Mouse (Mus musculus) embryo, embryonic 11.5 days (tissue): ENCODE measurements around the gene Sept12.

ENCODE experiments used
- DNase-seq: peaks from one replicate; pipeline ENCODE4 v3.0.0-alpha.2; 2012; ENCODE audit warnings: low read depth, low spot score

Sept12 gene

DNA sequence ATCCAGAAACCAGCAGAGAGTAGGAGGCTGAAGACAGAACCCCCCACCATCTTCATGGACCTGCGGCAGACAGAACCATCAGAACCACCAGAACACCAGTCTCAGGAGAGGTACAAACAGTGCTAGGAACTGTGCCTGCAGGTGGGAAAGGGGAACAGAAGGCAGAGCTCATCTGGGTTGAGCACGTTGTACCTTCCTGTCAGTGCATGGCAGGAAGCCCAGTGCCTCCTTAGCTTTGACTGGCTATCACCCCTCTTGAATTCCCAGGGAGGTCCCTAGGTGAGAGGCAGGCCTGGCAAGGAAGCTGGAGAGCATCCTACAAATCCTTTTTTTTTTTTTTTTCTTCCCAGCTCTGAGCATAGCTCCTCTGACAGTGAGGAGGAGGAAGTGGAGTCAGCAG, 21.5 kb downstream of the Sept12 start:
- DNase-seq: no peak

DNA sequence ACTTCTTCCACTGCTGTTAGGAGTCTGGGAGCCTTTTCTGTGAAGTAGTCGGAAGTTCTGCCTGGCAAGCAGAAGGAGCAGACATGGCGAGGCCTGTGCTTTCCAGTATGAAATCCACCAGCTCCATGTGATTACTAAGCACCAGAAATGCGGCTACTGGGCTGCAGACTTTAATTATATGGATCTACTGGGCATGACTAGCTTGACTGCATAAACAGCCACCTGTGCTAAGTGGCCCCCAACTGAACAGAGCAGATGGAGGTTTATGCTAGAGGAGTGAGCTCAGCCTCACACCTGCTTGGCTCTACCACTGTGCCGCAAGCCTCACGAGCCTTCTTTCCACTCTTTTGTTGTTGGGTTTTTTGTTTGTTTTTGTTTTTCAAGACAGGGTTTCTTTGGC, 23.1 kb downstream of the Sept12 start:
- DNase-seq: no peak

DNA sequence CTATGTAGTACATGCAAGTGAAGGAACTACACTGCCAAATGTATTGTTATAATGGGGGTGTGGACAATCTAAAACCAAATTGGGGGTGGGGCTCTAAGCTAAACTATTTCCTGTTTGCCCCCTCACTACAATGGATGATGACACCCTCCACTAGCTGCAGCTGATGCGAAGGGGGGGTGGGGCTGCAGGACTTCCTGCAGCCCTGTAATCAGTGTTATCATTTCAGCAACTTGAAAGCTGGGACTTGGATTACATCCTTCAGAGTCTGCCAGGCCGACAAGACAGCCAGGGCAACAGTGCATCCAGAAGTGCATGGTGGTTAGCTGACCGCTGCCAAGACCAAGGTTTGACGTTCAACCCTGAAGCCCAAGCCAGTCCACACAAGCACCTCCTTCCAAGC, 26.0 kb downstream of the Sept12 start:
- no peak for DNase-seq

DNA sequence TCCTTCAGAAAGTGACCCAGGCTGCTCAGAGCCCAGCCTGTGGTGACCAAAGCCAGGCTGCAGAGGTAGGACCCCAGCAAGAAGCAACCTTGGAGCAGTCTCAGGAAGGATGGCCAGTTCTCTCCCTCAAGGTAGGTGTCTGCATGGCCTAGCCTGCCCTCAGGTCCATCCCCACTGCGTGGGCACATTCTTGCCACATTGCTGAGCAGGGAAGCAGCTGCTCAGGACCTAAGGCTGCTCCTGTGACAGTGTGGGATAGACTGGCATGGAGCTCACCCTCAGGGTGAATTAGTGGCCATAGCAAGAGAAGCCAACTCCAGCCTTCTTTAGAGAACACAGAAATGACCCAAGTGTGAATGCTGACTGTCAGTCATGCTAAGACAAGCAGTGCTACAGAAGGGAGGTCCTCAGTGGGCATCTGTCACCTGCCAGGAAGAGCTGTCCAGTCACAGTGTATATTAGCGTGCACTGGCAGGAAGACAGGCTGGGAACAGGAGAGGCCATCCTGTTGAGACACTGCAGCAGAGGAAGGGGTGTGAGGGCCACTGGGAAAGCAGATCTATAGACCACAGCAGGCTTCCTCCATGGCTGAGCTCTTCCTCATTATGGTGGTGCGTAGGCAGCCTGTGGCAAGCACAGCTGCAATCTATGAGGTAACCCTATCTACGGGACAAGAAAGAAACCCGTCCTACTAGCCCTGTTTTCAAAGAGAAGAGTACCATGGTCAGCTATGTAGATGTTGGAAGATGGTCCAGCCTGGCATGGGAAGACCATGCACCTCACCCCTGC, 28.4 kb downstream of the Sept12 start:
- DNase-seq: no peak

DNA sequence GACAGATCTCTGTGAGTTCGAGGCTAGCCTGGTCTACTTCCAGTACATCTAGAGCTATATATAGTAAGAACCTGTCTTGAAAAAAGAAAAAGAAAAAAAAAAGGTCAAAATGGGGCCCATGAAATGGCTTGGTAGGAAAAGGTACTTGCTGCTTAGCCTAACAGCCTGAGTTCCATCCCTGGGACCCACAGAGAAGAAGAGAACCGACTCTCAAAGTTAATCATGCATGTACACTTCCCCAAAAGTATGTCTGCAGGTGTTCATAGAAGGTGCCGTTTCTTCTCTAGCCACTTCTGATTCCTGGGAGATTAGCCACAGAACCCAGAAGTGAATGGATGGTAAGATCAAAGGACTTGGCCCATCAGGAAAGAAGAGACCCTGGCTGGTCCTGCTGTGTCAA, 29.2 kb downstream of the Sept12 start:
- DNase-seq: no peak

DNA sequence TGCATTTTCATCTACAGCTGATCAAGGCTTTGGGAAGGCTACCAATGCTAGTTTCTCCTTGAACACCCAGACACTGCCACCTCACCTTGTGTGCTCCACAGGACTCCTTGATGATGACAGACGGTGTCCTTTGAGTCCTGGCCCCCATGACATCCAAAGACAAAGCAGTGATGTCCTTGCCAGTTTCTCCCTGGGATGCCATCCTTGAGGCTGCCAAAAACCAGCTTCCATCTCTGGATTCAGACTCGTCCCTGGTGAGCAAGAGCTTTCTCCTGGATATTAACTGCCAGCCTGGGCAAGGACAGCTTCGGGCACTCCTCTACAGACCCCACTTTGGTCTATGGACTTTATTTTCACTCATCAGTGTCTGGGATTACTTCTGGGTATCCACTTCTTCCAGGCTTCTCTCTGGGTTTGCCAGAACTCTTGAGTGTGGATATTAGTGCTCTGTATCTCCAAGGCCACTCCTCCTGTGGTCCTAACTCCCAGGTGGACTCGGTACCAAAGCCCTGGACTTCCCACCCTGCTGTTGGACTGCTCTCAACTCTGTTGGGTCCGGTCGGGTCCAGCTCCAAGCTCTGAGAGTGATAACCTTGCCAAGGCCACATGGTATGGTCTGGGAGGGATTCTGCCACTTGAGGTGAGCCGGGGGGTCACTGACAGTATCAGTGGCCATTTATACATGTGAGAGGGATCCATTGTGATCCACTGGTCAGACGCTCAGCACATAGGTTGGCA, 32.1 kb downstream of the Sept12 start:
- no peak for DNase-seq

DNA sequence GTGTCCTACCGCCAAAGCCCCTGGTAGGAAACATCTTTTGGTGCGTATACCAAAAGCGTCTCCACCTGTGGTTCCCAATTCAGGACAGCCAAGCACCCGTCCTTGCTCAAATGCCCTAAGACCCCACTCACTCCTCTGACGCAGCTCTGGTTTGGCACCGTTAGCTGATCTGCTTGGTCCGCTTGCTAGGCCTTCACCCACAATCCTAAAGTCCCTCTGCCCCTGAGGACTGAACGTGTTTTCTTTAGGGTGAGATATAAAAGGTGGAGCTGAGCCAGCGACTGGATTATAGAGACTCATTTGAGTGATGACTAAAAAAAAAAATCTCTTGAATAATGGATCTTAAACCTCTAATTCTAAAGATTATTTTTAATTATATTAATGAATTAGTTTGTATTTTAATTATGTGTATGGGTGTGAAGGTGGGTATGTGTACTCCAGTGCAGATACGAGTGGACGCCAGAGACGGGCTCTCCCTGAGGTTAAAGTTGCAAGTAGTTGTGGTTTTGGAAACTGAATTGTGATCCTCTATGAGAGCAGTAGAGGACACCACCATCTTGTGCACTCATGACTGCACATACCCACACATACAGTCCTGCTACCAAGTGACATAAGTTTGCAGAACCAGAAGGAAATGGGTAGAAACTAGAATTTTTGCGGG, 32.8 kb downstream of the Sept12 start:
- peak; percentile 5 for DNase-seq

DNA sequence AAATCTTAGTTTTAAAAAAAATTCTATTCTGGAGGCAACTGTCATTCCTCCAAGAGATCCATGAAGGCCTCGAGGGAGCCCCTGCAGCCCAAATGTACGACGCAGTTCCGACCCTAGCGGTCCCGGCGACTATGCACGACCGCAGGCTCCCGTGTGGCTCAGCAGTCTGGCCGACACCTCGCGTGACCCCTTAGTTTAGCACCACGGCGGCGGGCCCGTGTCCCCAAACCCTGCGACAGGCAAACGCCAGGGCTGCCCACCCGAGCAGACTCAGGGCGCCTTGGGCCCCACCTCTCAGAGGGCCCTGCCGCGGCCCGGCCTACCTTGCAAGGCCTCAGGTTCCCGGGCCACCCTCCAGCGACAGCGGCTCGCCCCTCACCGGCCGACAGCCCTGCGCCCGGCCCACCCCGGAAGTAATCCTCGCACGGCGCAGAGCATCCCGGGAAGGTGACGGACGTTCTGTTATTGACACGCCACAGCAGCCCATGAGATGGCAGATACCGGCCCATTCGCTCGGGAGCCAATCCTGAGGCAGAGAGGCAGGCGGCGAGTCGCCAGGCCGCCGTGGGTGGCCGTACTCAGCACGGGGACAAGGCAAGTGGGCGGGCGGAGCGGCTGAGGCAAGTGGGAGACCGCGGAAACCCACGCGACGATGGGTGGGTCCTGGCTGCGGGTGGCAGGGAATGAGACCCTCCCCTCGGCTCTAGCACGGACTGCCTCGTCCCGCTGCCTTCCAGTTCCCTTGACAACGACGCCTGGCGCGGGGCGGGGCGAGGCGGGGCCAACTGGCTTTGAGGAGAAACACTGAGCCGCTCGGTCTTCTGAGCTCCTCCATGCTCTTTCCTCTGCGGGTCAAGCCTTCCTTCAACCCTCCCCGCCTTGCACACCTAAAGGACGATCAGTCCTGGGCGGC, 33.6 kb downstream of the Sept12 start, which contains the start of gene Anks3:
Anks3 (minus strand) TSS at position 409 of the 913 bp plus-strand sequence.
- peak; percentile 84 for DNase-seq

DNA sequence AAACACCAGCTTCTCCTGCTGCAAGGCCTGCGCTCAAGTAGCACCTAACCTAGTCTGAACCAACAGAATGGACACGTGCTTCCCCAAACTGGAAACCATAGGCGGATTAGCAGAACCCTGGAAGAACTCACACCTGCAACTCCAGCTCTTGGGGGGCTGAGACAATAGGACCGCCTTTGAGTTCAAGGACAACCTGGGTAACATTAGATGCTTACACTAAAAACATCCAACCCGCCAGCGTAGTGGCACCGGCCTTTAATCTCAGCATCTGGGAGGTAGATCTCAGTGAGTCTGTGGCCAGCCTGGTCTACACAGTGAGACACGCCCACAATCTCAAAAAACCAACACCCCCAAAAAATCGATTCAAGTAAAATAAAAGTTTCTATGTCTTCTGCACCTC, 34.3 kb downstream of the Sept12 start:
- DNase-seq: no peak

DNA sequence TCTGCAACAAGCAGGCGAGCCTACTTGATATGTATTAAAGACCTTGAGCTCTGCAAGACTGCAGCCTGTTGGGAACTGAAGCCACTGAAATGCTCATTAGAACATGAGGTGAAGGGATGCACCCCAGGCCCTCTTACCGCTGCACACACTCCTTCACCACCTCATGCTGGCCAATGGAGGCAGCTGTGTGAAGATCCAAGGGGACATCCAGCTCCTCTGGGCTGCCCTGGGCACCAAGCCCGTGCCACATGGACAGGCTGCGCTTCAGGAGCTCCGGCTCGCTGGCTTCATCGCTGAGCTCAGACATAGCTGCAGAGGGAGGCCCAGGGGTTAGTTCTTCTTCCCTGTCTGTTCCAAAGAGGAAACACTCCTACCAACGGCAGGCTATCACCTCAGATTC, 37.4 kb downstream of the Sept12 start:
- no peak for DNase-seq

DNA sequence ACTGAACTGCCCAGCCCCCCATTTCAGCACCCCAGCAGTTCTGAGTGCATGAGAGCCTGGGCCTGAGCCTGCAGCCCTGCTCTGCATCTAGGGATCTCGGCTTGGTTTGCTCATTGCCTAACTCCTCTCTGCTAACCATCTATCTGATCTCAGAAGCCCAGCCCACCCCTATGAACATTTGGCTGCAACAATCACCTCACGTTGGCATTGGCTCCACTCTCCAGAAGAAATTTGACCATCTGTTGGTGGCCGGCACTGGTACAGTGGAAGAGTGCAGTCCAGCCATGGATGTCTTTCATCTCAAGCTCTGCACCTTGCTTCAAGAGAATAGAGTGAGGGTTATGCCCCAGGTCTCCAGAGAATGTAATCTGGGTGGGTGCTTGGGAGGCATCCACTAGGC, 40.2 kb downstream of the Sept12 start:
- no peak for DNase-seq

DNA sequence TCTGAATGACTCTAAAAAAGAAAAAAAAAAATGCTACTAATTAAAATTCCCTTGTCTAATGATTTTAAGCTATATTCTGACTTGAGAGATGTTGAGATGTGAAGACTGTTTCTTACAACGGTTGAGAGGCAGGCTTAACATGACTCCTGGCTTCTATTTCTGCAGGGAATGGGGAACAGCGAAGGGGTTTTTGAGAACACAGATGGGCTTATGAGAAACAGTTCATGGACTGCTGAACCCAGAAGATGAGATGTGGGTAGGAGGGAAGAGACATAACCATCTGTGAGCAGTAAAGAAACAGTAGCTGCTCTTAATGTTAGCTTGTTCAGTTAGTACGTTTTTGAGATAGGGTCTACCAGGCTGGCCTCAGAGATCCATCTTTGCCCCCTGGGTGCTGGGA, 41.0 kb downstream of the Sept12 start:
- no peak for DNase-seq

DNA sequence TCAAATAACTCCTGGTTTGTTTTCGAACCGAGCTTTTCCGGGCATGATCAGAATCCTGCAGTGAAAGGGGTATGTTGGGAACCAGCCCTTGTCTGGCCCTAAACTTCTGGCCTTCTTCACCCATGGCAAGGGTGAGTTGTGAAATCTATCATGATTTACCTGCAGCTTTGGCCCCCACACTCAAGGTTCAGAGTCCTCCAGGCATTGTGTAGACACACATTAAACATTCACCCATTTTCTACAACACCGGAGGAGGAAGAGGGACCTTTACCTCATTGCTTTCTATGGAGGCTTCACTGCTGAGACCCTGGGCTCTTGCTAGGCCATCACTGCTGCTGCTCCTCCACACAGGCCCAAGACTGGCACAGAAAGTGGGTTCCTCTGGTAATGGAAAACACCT, 50.3 kb downstream of the Sept12 start:
- no peak for DNase-seq

DNA sequence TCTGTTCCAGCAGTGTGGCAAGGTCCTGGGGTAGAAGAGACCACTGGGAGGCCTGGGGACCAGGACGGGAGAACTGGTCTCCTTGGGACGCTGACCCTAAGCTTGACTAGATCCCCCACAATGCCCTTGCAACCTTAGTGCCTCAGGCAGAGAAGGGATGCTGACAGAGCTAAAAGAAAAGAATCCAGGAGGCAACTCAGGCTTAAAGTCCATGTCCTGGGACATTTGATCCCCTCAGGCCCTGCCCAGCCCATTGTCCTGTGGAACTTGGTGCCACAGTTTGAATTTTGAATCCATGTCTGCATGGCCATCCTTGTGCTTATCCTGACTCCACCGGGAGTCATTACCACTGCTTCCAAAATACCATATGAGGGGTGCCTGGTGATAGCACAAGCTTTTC, 51.5 kb downstream of the Sept12 start:
- DNase-seq: no peak

DNA sequence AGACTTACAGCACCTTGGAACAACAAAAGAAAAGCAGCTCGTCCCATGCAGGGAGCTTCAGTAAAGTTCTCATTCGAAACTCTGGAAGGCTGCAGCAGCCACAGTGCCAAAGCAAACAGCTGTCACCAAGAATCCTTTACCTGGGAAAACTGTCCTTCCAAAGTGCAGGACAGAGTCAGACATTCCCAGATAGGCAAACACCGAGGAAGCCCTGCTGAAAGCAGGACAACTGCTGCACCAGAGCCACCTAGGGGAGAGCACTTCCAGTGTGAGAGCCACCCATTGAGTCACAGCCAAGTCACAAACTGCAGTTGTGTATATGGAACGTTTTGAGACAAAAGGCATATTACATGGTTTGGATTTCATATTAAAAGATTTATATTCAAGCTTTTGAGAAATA, 52.2 kb downstream of the Sept12 start:
- DNase-seq: no peak

DNA sequence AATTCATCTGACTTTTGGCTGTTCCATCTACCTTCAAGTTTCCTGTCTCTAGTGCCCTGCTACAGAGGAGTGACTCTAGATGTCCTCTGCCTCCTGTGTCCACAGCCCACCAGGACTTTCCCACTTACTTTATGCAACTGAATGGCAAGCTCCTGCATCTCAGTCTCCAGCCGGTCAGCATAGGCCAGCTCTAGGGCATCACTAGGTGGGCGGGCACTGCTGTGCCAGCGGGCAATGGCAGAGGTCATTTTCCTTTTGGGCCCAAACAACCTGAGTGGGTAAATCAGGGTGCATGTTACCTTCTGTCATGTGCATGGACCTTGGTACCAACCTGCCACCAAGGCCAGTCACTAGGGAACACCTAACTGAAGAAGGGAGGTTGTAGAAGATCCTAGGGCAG, 54.2 kb downstream of the Sept12 start:
- DNase-seq: no peak

DNA sequence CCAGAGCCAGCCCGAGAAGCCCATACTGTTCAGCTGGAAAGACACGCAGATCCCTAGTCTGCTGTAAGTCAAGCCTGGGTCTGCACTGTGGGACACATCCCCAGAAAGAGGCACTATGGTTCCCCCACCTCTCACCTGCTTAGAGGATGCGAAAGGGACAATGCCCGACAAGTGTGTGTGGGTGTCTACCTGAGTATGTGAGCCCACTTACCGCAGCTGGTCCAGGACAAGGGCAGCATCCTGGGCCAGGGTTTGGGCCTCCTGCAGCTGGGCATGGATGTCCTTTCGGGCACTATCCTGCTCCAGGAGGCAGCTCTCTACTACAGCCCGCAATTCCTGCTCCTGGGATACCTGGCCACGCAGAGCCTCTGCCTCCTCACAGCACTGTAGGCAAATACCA, 54.8 kb downstream of the Sept12 start:
- DNase-seq: no peak

DNA sequence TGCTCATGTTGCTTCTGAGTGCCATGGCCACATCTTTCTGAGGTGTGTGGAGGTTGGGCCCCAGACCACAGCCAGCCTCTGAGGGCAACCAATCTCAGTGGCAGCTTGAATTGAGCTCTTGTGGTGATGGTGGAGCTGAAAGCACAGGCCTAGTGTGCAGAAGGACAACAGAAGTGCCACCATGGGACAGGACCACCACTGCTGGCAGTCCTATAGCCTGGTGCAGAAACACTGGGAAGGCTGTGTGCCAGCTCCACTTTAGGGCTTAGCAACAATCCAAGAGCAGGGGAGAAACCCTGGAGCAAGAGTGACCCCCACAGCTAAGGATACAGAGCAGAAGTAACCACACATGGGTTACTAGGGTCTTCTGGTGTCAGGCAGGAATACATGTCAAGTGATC, 56.6 kb downstream of the Sept12 start:
- no peak for DNase-seq

DNA sequence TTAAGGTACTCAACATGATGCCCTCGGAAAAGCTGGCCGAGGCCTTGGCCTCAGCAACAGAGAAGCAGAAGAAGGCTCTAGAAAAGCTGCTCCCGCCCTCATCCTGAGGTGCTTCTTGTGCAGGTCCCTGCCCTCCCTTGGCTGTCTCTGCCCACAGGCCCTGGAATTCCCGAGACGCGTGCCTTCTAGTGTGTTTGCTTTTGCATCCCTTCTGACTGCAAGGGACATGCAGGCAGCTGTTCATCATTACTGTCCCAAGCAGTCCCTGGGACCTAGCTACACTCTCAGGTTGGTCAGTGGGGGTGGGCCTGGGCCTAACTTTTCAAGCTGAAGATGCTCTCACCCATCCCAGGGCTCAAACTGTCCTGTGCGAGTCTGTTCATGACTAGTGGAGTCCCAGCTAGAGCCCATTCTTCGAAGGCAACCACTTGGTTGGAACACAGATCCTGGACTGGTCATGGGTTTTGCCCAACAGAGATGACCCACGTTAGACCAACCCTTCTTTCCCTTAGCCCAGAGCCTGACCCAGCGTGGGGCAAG, 57.3 kb downstream of the Sept12 start:
- DNase-seq: no peak

DNA sequence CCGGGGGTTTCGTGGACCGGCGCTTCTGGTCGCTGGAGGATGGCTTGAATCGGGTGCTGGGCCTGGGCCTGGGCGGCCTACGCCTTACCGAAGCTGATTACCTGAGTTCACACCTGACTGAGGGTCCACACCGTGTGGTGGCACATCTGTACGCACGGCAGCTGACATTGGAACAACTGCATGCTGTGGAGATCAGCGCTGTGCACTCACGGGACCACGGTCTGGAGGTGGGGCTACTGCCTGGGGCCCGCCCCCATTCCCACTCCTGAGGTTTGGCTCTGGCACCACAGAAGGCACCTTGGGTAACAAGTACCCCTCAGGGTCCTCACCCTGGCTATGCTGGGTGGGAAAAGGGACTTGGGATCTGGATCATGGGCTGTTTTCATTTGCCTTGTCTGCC, 58.2 kb downstream of the Sept12 start:
- DNase-seq: no peak

DNA sequence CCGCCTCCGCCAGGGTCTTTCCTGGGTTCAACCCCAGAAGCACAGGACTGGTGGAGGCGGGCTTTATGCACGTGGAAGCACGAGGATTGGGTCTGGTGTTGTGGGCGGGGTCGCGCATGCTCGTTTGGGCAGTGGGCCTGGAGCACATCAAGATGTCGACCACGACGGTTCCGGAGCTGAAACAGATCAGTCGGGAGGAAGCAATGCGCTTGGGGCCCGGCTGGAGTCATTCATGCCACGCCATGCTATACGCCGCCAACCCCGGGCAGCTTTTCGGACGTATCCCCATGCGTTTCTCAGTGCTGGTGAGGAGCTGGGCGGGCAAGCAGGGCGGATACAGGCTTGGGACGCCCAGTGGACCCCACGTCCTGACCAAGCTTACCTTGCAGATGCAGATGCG, 58.7 kb downstream of the Sept12 start:
- DNase-seq: peak; percentile 94
